Mouse (Mus musculus) ES-Bruce4 (cell line): ENCODE data around the gene Kxd1.

Experiments
- CTCF ChIP-seq: IDR thresholded peaks from one replicate; pipeline ENCODE4 v1.8.1; 2011; ENCODE audit warnings: low read depth, low read length
- EP300 ChIP-seq: IDR thresholded peaks from 2 replicates; pipeline ENCODE4 v1.6.1; 2011; ENCODE audit warnings: low read depth, low read length; ENCODE audit not compliant: insufficient read depth

DNA sequence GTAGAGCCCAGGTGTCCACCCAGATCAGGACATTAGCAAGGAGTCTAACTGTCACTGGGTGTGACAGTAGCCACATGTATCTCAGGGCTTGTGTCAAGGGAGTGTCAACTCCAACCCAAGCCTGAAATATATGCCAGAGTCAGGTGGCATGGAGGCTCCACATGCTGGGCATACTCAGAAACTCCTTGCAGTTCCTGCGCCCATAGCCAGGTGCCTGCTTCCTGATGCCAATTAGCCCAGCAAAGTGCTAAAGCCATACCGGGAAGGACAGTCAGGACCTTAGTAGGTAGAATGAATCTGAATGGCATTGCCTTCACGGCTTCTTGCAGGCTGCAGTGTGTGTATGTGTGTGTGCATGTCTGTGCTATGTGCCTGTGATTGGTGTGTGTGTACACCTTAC is 49.5 kb upstream of the Kxd1 start:
- TF ChIP-seq CTCF (no peak), EP300 (no peak)
